Mouse (Mus musculus): ENCODE measurements at regions not wholly inside any gene's neighbourhood (a gene's known extent, or its start where the extent isn't known, plus 50 kb on each side); places are given as distances from the start of the nearest gene placed in this dataset.

- no peak for TF ChIP-seq POLR2A (IDR thresholded peaks at IDR 0.05; ENCODE audit: insufficient read length, low read depth)
- no peak for TF ChIP-seq POLR2AphosphoS2 (IDR thresholded peaks at IDR 0.05; ENCODE audit: insufficient read length, low read depth)
- no peak for TF ChIP-seq E2F4 (IDR thresholded peaks at IDR 0.05; ENCODE audit: insufficient read depth)
- no peak for TF ChIP-seq USF1 (IDR thresholded peaks at IDR 0.05; ENCODE audit: low read depth)
- no peak for TF ChIP-seq TCF12 (IDR thresholded peaks at IDR 0.05; ENCODE audit: insufficient read depth, poor library complexity, severe bottlenecking)
- TF ChIP-seq MAX (IDR thresholded peaks at IDR 0.05; ENCODE audit: low read depth), result no peak
- TF ChIP-seq TCF3 (IDR thresholded peaks at IDR 0.05; ENCODE audit: insufficient read length, low read depth), result no peak
- TF ChIP-seq CEBPB (IDR thresholded peaks at IDR 0.05; ENCODE audit: insufficient read depth, poor library complexity, severe bottlenecking), result no peak
- no peak for TF ChIP-seq MYOD1 (IDR thresholded peaks at IDR 0.05; ENCODE audit: control insufficient read depth in 1 of 3, insufficient read length in 2 of 3, low read depth in 2 of 3)
- no peak for TF ChIP-seq SRF (IDR thresholded peaks at IDR 0.05; ENCODE audit: control insufficient read depth, insufficient read length, low read depth)
- TF ChIP-seq MYOG (IDR thresholded peaks at IDR 0.05; ENCODE audit: control insufficient read depth in 1 of 3, insufficient read depth in 1 of 3, insufficient read length in 2 of 3, low read depth in 2 of 3), result no peak
- no peak for TF ChIP-seq REST (IDR thresholded peaks at IDR 0.05; ENCODE audit: insufficient read depth, insufficient read length)
Observed at GRCm38 (mm10) chr19:15217387-15217786, 619.5 kb upstream of the Tle4 start.
